Comparison of ENCODE assay signal across 15 mouse cellular contexts in genomic region chr16:38768386-38768785, GRCm38 (mm10). TPM values are rescaled to one million over a fixed set of nuclear protein-coding genes. Genes with fewer than 3 reads are reported as not detected.
"Had no signal": no experiment of that assay in that cellular context is flagged by ENCODE, and none has a peak within 500 bp of the region (broad histone marks: within the 10 kb centered on the region; RNA-seq: fewer than 3 reads in every experiment).

No protein-coding gene starts in this region.

- H3K4me3 ChIP-seq: lung, embryonic 15.5 days; megakaryocyte, embryonic 14.5 days; midbrain, embryonic 13.5 days; midbrain, embryonic 15.5 days; neural tube, embryonic 12.5 days; stomach, embryonic 15.5 days had no signal

- DNase-seq: lung, adult 2 months; lung, postnatal 14 days; right cerebral cortex, postnatal 14 days; thymus, adult 2 months; thymus, postnatal 25 days; thymus, postnatal 4 days had no signal

- H3K27ac ChIP-seq: lung, embryonic 15.5 days; macrophage; midbrain, embryonic 13.5 days; midbrain, embryonic 15.5 days; neural tube, embryonic 12.5 days; stomach, embryonic 15.5 days; stomach, postnatal 0 days had no signal

RNA-seq across cellular contexts. Expression of gene Upk1b, which starts 31.7 kb away (rescaled TPM):
- total RNA-seq: monocyte, adult 5-6 weeks had no signal
